Mouse (Mus musculus): ENCODE measurements around the gene Tcp11x2.

The Tcp11x2 gene

GRCm38 (mm10) chrX:135693633-135694032 is at the start of gene Tcp11x2:
TSS of gene Tcp11x2 (minus strand) at chrX:135693790.
- DNase-seq, result no peak

DNA sequence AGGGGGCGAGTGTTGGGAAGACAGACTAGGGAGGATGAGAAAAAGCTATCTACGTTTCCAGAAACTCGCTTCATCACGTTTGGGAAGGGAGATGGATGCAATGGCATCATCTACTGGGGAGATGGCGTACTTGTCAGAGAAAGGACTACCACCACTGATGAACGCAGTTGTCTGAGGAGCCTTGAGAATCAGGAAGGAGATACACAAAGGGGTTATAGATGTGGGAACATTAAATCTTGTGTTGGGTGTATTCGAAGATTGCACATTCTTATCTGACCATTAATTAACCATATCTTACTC is 49.4 kb upstream of the Tcp11x2 start:
- no peak for DNase-seq

GRCm38 (mm10) chrX:135742304-135743055 is 48.9 kb upstream of the Tcp11x2 start, which contains the start of the genes Armcx5 and Gprasp1:
TSS of gene Armcx5 (plus strand) at chrX:135742733.
TSS of gene Gprasp1 (plus strand) at chrX:135742733.
- DNase-seq, result peak; percentile 85 to 86

GRCm38 (mm10) chrX:135738730-135739520 is 45.3 kb upstream of the Tcp11x2 start:
- DNase-seq, result peak in 1 of 2 experiments; percentile 64

- no peak for DNase-seq
These were observed 31.6 kb upstream of the Tcp11x2 start, which contains the start of gene Tmsb15a for GRCm38 (mm10) chrX:135725161-135725560. TSS of gene Tmsb15a (minus strand) at chrX:135725261.

- no peak for DNase-seq
These were observed 19.3 kb upstream of the Tcp11x2 start for GRCm38 (mm10) chrX:135712845-135713244.

- no peak for DNase-seq
These were observed 10.8 kb upstream of the Tcp11x2 start for GRCm38 (mm10) chrX:135704349-135704748.

DNA sequence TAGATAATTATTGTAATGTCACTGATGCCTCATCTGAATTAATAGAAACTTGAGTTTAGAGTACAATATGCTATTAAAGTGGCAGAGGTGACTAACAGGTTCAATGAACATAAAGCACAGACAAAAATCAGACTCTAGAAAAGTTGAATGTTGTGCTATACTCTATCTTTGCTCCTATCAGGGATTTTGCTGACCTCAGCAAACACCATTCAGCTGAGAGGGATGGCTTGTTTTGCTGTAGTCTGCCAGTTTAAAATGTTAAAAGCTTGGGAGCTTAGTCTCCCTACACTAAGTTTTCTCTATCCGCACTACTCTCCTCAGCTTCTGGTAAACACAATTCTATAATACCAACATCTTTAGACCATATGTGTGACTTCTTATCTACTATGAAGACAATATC is 9.5 kb upstream of the Tcp11x2 start:
- no peak for DNase-seq

DNA sequence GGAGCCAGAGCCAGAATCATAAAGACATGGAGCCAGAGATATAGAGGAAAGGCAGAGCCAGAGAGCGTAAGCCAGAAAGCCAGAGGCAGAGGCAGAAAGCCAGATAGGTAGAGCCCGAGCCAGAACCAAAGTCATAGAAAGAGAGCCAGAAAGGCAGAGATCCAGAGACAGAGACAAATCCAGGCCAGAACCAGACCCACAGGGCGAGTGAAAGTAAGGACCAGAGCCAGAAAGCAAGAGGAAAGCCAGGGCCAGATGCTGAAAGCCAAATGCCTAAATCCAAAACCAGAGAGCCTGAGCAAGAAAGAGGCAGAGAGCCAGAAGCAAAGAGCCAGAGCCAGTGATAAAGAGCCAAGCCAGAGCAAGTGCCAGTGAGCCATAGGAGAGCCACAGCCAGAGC is 5.8 kb downstream of the Tcp11x2 start:
- no peak for DNase-seq

DNA sequence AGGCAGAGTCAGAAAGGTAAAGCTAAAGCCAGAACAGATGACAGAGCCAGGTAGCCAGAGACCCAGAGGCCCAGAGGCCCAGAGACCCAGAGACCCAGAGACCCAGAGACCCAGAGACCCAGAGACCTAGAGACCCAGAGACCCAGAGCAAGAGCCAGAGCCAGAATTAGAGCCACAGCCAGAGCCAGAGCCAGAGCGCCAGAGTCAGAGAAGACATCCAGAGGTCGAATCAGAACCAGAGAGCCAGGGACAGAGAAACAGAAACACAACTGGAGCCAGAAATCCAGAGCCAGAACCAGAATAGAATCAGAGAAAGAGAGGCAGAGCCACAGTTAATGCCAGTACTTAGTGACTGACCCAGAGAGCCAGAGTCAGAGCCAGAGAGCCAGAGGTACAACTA is 11.7 kb downstream of the Tcp11x2 start:
- DNase-seq, result no peak

DNA sequence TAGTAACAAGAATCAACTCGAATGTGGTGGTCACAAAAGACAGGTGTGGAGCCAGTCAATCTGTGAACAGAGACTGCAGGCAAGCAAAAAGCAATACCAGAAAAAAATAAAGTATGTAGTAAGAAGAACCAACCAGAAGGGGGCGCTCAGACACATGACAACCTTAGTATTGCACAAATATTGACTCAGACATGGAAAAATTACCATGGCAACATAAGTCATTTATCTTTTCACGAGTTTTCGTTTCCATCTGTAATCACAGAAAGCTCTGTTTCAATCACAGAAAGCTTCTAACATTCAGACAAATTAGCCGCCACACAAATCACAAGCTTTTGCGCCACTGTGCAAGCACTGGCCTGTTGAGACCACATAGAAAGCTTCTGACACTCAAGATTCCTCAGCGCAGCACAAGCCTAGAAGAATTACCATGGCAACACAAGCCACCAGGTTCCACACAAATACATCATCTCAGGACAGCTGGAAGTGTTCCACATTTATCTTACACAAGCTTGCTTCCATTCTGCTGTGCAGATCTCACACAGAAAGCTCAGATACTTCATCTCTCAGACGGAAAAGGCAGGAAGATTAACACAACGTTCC is 41.3 kb downstream of the Tcp11x2 start:
- peak in 1 of 2 experiments; percentile 31 for DNase-seq

DNA sequence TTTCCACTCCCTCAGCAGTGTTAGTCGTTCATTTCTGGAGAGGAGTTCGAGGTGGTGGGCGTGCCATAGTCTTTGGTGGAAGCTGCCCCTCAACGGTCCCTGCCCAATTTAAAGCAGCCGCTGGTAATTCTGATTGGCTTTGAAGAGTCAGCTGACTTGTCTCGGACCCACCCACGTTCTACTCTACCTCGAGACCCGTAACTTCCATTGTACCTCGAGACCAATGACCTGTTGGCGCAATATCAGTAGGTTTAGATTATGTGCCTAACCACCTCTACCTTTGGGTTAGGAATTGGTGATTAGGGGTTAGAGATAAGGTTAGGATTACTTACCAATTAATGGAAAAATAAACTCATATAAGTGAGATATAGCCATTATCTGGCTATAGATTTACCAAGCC is 66.0 kb downstream of the Tcp11x2 start, which contains the start of gene Prame:
Prame (minus strand) TSS at position 101 of the 400 bp plus-strand sequence.
- no peak for DNase-seq
